Mouse (Mus musculus) retina, adult 2 months (tissue): Measurements from ENCODE around the gene Acadl.

Experiments
- DNase-seq: peaks from one replicate; pipeline ENCODE4 v3.0.0-alpha.2; 2012; ENCODE audit warnings: low read depth, low spot score

Acadl gene

DNA sequence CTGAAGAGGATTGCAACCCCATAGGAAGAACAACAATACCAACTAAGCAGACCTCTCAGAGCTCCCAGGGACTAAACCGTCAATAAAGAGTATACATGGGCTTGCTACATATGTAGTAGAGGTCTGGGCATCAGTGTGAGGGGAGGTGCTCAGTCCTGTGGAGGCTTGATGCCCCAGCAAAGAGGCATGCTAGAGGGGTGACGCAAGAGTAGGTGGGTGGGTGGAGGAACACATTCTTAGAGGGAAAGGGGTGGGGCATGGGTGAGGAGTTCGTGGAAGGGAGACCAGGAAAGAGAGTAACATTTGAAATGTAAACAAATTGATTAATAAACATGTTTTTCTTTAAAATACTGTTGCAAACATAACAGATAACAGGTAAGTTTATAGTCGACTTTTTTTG, 82.0 kb downstream of the Acadl start:
- DNase-seq = no peak
